Mouse (Mus musculus) kidney, postnatal 4 days (tissue): ENCODE measurements at regions not wholly inside any gene's neighbourhood (a gene's known extent, or its start where the extent isn't known, plus 50 kb on each side); places are given as distances from the start of the nearest gene placed in this dataset.

ENCODE experiments used
- DNase-seq, 2 experiments: peaks; one replicate each; pipeline ENCODE4 v3.0.0; 2021; ENCODE audit warnings: mixed read lengths in 2 of 2

GRCm38 (mm10) chr12:33715997-33716396 is 212.2 kb upstream of the Ferd3l start:
- no peak for DNase-seq

- DNase-seq: no peak
Measured at GRCm38 (mm10) chr12:33717053-33717452, 211.2 kb upstream of the Ferd3l start.

GRCm38 (mm10) chr12:33717601-33718260 is 210.5 kb upstream of the Ferd3l start:
- peak; percentile 21 to 39 for DNase-seq

GRCm38 (mm10) chr12:33719063-33719462 is 209.2 kb upstream of the Ferd3l start:
- peak; percentile 15 to 31 for DNase-seq

GRCm38 (mm10) chr12:33731937-33732336 is 196.3 kb upstream of the Ferd3l start:
- DNase-seq: no peak

GRCm38 (mm10) chr12:33775563-33776468 is 152.4 kb upstream of the Ferd3l start:
- no peak for DNase-seq

GRCm38 (mm10) chr12:33778477-33778876 is 149.7 kb upstream of the Ferd3l start:
- no peak for DNase-seq

- no peak for DNase-seq
Measured at GRCm38 (mm10) chr12:33779898-33780297, 148.3 kb upstream of the Ferd3l start.

- peak; percentile 34 to 42 for DNase-seq
Measured at GRCm38 (mm10) chr12:33804206-33804791, 123.9 kb upstream of the Ferd3l start.

GRCm38 (mm10) chr12:33825571-33825970 is 102.7 kb upstream of the Ferd3l start:
- DNase-seq: no peak

GRCm38 (mm10) chr12:33849088-33849487 is 79.1 kb upstream of the Ferd3l start:
- DNase-seq: no peak

GRCm38 (mm10) chr12:33851736-33852135 is 76.5 kb upstream of the Ferd3l start:
- DNase-seq: no peak
